Mouse (Mus musculus): ENCODE data around the gene Ism2. TPM values are rescaled to one million over a fixed set of nuclear protein-coding genes. Genes with fewer than 3 reads are reported as not detected.

The Ism2 gene
- polyA plus RNA-seq, 1 experiment from 2014 or later: 0.53 TPM

GRCm38 (mm10) chr12:87236882-87237483, 62.5 kb downstream of the Ism2 start:
- H3K27ac ChIP-seq (ENCODE audit: low read depth, low read length): no peak overlapping the region
- no peaks in the 10 kb centered on the region for H3K27me3 ChIP-seq (ENCODE audit: control insufficient read depth, insufficient read depth, low read length)
- H3K9me3 ChIP-seq (ENCODE audit: control insufficient read depth, low read length): no peaks in the 10 kb centered on the region
- ATAC-seq (ENCODE audit: low FRiP score): no peak
- H3K4me2 ChIP-seq: no peak overlapping the region
- no peak for DNase-seq (ENCODE audit: low spot score, missing footprints)
- peaks cover 11% of the 10 kb centered on the region; the same call in 1 of the 2 replicates for H3K36me3 ChIP-seq (ENCODE audit: control insufficient read depth, insufficient read depth, low read length)
- no peaks in the 10 kb centered on the region for H3K4me1 ChIP-seq (ENCODE audit: control insufficient read depth, insufficient read depth, low read length)
- WGBS: 86% methylated on average over 5 of the region's 5 CpGs
- no peak overlapping the region for H3K9ac ChIP-seq (ENCODE audit: low read length)
- H3K4me3 ChIP-seq (ENCODE audit: low read depth, low read length): no peak overlapping the region

GRCm38 (mm10) chr12:87230379-87230895, 69.1 kb downstream of the Ism2 start:
- Histone ChIP-seq H3K9ac (ENCODE audit: low read length) (no peak overlapping the region), H3K27ac (ENCODE audit: low read depth, low read length) (no peak overlapping the region), H3K4me3 (ENCODE audit: low read depth, low read length) (no peak overlapping the region), H3K9me3 (ENCODE audit: control insufficient read depth, low read length) (no peaks in the 10 kb centered on the region), H3K36me3 (ENCODE audit: control insufficient read depth, insufficient read depth, low read length) (no peaks in the 10 kb centered on the region), H3K27me3 (ENCODE audit: control insufficient read depth, insufficient read depth, low read length) (no peaks in the 10 kb centered on the region), H3K4me1 (ENCODE audit: control insufficient read depth, insufficient read depth, low read length) (no peaks in the 10 kb centered on the region), H3K4me2 (no peak overlapping the region)
- ATAC-seq (ENCODE audit: low FRiP score): no peak
- no peak for DNase-seq (ENCODE audit: low spot score, missing footprints)

DNA sequence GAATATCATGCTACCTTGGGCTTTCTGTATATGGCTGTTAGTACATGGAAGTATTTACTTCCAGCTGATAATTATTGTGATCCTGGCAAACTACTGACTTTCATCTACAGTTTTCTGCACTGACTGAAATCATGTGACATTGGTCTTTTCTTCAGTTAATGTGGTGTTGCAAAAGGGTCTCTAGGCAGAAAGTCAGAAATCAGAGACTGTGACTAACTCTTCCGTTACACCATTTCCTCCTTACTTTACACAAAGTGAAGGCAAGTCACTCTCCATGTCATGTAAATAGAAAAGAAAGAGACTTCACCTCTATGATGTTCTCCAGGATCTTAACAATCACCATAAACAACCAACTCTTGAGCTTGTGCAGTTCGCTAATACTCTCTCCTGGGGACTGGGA, 69.9 kb downstream of the Ism2 start:
- DNase-seq (ENCODE audit: low spot score, missing footprints) (no peak), ATAC-seq (ENCODE audit: low FRiP score) (no peak)
- H3K27ac ChIP-seq (ENCODE audit: low read depth, low read length): no peak overlapping the region
- H3K4me1 ChIP-seq (ENCODE audit: control insufficient read depth, insufficient read depth, low read length): no peaks in the 10 kb centered on the region
- H3K27me3 ChIP-seq (ENCODE audit: control insufficient read depth, insufficient read depth, low read length): no peaks in the 10 kb centered on the region
- WGBS: 88% methylated on average over 2 of the region's 2 CpGs
- H3K9ac ChIP-seq (ENCODE audit: low read length): no peak overlapping the region
- H3K36me3 ChIP-seq (ENCODE audit: control insufficient read depth, insufficient read depth, low read length): no peaks in the 10 kb centered on the region
- no peaks in the 10 kb centered on the region for H3K9me3 ChIP-seq (ENCODE audit: control insufficient read depth, low read length)
- no peak overlapping the region for H3K4me3 ChIP-seq (ENCODE audit: low read depth, low read length)
- H3K4me2 ChIP-seq: no peak overlapping the region

Small RNAs within 50 kb of the gene (microRNA-seq; reads per million reads assigned to microRNA genes)
- not detected for gene Gm47293

Other genes starting within 250 kb of the Ism2 start
- 0.33 and 0.36 TPM in 2 replicates for gene Ngb, start 197.2 kb downstream of the Ism2 start, polyA plus RNA-seq (2014; fragmentation: Nextera tagmentation; extraction: Ambion mirVana)
- gene Gstz1, start 152.5 kb downstream of the Ism2 start, polyA plus RNA-seq (2014; fragmentation: Nextera tagmentation; extraction: Ambion mirVana): 30.7 and 34.6 TPM in 2 replicates
- 15.7 and 16.1 TPM in 2 replicates for gene Pomt2, start 151.7 kb downstream of the Ism2 start, polyA plus RNA-seq (2014; fragmentation: Nextera tagmentation; extraction: Ambion mirVana)
- 1.2 and 1.4 TPM in 2 replicates for gene Samd15, start 100.0 kb downstream of the Ism2 start, polyA plus RNA-seq (2014; fragmentation: Nextera tagmentation; extraction: Ambion mirVana)
- gene Tmed8, start 99.3 kb downstream of the Ism2 start, polyA plus RNA-seq (2014; fragmentation: Nextera tagmentation; extraction: Ambion mirVana): 4.3 TPM in 2 replicates
- 0.87 and 1.5 TPM in 2 replicates for gene Noxred1, start 61.0 kb downstream of the Ism2 start, polyA plus RNA-seq (2014; fragmentation: Nextera tagmentation; extraction: Ambion mirVana)
- gene Vipas39, start 33.4 kb downstream of the Ism2 start, polyA plus RNA-seq (2014; fragmentation: Nextera tagmentation; extraction: Ambion mirVana): 59.6 and 64.5 TPM in 2 replicates
- 215 and 230 TPM in 2 replicates for gene Ahsa1, start 33.2 kb downstream of the Ism2 start, polyA plus RNA-seq (2014; fragmentation: Nextera tagmentation; extraction: Ambion mirVana)
- gene Sptlc2, start 88.7 kb upstream of the Ism2 start, polyA plus RNA-seq (2014; fragmentation: Nextera tagmentation; extraction: Ambion mirVana): 56.1 and 61.8 TPM in 2 replicates
- gene Slirp, start 144.2 kb upstream of the Ism2 start, polyA plus RNA-seq (2014; fragmentation: Nextera tagmentation; extraction: Ambion mirVana): 283 and 306 TPM in 2 replicates
- gene Alkbh1, start 144.3 kb upstream of the Ism2 start, polyA plus RNA-seq (2014; fragmentation: Nextera tagmentation; extraction: Ambion mirVana): 37.6 TPM in 2 replicates
- gene Snw1, start 172.6 kb upstream of the Ism2 start, polyA plus RNA-seq (2014; fragmentation: Nextera tagmentation; extraction: Ambion mirVana): 173 and 176 TPM in 2 replicates
- gene Gm5788, start 195.0 kb upstream of the Ism2 start, polyA plus RNA-seq (2014; fragmentation: Nextera tagmentation; extraction: Ambion mirVana): not detected in 2 replicates
- gene Gm8300, start 214.6 kb upstream of the Ism2 start, polyA plus RNA-seq (2014; fragmentation: Nextera tagmentation; extraction: Ambion mirVana): not detected in 2 replicates